Mouse (Mus musculus): ENCODE data around the gene Lrrc26. TPM values are rescaled to one million over a fixed set of nuclear protein-coding genes. Genes with fewer than 3 reads are reported as not detected.
A peak's percentile ranks its signal among the peaks of the same experiment; 100 is the strongest.

The Lrrc26 gene
- total and polyA plus RNA-seq, 2 experiments, result 0.07 TPM; not detected in 1

- 85% methylated on average over 1 of the region's 1 CpGs for WGBS
- Histone ChIP-seq H3K27ac (replicated peaks; ENCODE audit: insufficient read depth, low read depth, low read length) (no peak overlapping the region), H3K4me1 (ENCODE audit: control insufficient read depth, insufficient read depth, low read length) (peaks cover 3% of the 10 kb centered on the region; the same call in 1 of the 2 replicates), H3K36me3 (ENCODE audit: control insufficient read depth, insufficient read depth, low read length) (peaks cover 2% of the 10 kb centered on the region; the same call in 1 of the 2 replicates), H3K79me2 (ENCODE audit: control insufficient read depth, insufficient read depth, low read length) (no peaks in the 10 kb centered on the region), H3K9ac (ENCODE audit: low read depth, low read length) (no peak overlapping the region), H3K27me3 (ENCODE audit: control insufficient read depth, insufficient read depth, low read length) (peaks cover 3% of the 10 kb centered on the region; the same call in 1 of the 2 replicates), H3K4me3 (ENCODE audit: insufficient read depth, low read depth, low read length) (no peak overlapping the region)
- DNase-seq (ENCODE audit: extremely low read depth, low read depth, low spot score), result no peak
- no peak for TF ChIP-seq CTCF (IDR thresholded peaks at IDR 0.05; ENCODE audit: low read depth, low read length)
- TF ChIP-seq POLR2A (IDR thresholded peaks at IDR 0.05; ENCODE audit: extremely low read depth, insufficient read depth, low read length), result no peak
Measured at GRCm38 (mm10) chr2:25286314-25286713, 3.4 kb upstream of the Lrrc26 start.

DNA sequence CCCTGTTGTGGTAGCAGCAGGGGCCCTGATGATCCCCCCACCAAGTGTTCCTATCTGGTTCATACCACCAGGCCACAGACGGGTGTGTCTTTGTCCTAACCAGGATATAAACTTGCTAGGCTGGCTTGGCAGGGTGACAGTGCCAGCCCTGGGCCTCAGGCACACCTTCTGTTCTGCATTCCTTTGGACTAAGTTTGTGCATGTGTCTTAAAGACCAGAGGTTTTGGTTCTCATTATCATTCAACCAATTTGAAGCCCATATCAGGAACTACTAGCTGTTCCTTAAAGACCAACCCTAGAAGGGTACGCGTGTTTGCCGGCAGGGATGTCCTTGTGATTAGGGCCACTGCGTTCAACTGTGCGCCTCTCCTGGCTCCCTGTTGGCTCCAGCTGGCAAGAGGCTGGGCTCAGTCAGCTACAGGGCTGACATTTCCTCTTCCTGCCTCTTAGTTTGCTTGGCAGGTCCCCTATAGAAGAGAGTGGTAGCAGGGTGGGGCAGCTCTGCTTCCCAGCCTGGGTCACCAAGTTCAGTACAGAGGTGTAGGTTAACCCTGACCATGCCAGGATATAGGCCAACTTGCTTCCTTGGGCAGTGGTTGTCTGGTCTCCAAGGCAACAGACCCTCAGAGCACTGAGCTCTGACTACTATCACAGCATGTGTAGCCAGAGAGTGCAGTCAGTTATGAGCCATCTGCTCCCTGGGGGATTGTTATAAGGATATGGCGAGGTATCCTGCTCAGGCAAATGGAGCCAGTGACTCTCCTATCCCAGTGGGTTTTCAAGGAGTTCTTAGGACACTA lies 2.7 kb upstream of the Lrrc26 start:
- H3K4me3 ChIP-seq (ENCODE audit: insufficient read depth, low read depth, low read length), result no peak overlapping the region
- H3K36me3 ChIP-seq (ENCODE audit: control insufficient read depth, insufficient read depth, low read length), result peaks cover 2% of the 10 kb centered on the region; the same call in 1 of the 2 replicates
- no peak overlapping the region for H3K9ac ChIP-seq (ENCODE audit: low read depth, low read length)
- DNase-seq (ENCODE audit: extremely low read depth, low read depth, low spot score), result no peak
- TF ChIP-seq POLR2A (IDR thresholded peaks at IDR 0.05; ENCODE audit: extremely low read depth, insufficient read depth, low read length) (no peak), CTCF (IDR thresholded peaks at IDR 0.05; ENCODE audit: low read depth, low read length) (no peak)
- WGBS, result 65% methylated on average over 7 of the region's 7 CpGs
- H3K27ac ChIP-seq (replicated peaks; ENCODE audit: insufficient read depth, low read depth, low read length), result no peak overlapping the region
- peaks cover 3% of the 10 kb centered on the region; the same call in 1 of the 2 replicates for H3K4me1 ChIP-seq (ENCODE audit: control insufficient read depth, insufficient read depth, low read length)
- no peaks in the 10 kb centered on the region for H3K79me2 ChIP-seq (ENCODE audit: control insufficient read depth, insufficient read depth, low read length)
- peaks cover 7% of the 10 kb centered on the region; the same call in 1 of the 2 replicates for H3K27me3 ChIP-seq (ENCODE audit: control insufficient read depth, insufficient read depth, low read length)

DNA sequence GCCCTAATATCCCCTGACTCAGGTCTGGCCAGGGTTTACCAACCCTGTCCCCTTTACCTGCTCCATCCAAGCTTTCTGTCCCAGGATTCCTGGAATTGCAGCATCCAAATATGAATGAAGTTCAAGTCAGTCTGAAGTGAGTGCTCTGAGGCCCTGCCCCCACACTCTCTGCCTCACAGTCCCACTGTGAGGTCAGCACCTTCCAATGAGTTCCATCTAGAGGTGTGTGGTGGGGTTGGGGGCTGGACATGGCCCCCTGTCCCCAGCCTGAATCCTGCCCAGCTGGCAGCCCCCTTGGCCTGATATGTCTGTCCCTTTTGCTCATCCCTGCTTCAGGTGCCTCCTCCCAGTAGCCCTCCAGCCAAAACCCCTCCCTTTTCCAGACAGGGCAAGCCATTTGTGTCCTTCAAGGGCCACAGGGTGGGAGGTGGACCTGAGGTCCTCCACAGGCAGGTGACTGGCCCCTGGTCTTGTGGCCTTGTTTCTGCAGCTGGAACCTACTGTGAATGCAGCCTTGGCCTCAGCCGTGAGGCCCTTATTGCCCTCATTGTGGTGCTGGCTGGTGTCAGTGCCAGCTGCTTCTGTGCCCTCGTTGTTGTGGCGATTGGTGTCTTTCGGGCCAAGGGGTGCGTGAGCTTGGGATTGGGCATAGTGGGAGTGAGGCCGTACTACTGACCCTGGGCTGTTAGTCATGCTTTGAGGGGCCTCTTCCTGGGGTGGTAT lies 1.6 kb upstream of the Lrrc26 start, which contains the start of gene Tmem210:
Tmem210 (plus strand) TSS at position 219 of the 723 bp plus-strand sequence.
- H3K27ac ChIP-seq (replicated peaks; ENCODE audit: insufficient read depth, low read depth, low read length), result no peak within 1 kb of the TSS
- peaks cover 9% of the 10 kb centered on the region; the same call in 1 of the 2 replicates for H3K27me3 ChIP-seq (ENCODE audit: control insufficient read depth, insufficient read depth, low read length)
- 85% methylated on average over 6 of the region's 6 CpGs for WGBS

GRCm38 (mm10) chr2:25288734-25289345 lies 875 bp upstream of the Lrrc26 start:
- Histone ChIP-seq H3K4me3 (ENCODE audit: insufficient read depth, low read depth, low read length) (no peak overlapping the region), H3K4me1 (ENCODE audit: control insufficient read depth, insufficient read depth, low read length) (peaks cover 3% of the 10 kb centered on the region; the same call in 1 of the 2 replicates), H3K27me3 (ENCODE audit: control insufficient read depth, insufficient read depth, low read length) (peaks cover 9% of the 10 kb centered on the region; the same call in 1 of the 2 replicates), H3K79me2 (ENCODE audit: control insufficient read depth, insufficient read depth, low read length) (no peaks in the 10 kb centered on the region), H3K36me3 (ENCODE audit: control insufficient read depth, insufficient read depth, low read length) (peaks cover 2% of the 10 kb centered on the region; the same call in 1 of the 2 replicates), H3K9ac (ENCODE audit: low read depth, low read length) (no peak overlapping the region), H3K27ac (replicated peaks; ENCODE audit: insufficient read depth, low read depth, low read length) (no peak overlapping the region)
- no peak for DNase-seq (ENCODE audit: extremely low read depth, low read depth, low spot score)
- WGBS, result 90% methylated on average over 7 of the region's 7 CpGs
- TF ChIP-seq CTCF (IDR thresholded peaks at IDR 0.05; ENCODE audit: low read depth, low read length) (no peak), POLR2A (IDR thresholded peaks at IDR 0.05; ENCODE audit: extremely low read depth, insufficient read depth, low read length) (no peak)

More for the DNA sequence above, 1.6 kb upstream of the Lrrc26 start, which contains the start of gene Tmem210:
- TF ChIP-seq CTCF (IDR thresholded peaks at IDR 0.05; ENCODE audit: low read depth, low read length) (no peak), POLR2A (IDR thresholded peaks at IDR 0.05; ENCODE audit: extremely low read depth, insufficient read depth, low read length) (no peak)
- no peak within 1 kb of the TSS for H3K9ac ChIP-seq (ENCODE audit: low read depth, low read length)
- H3K79me2 ChIP-seq (ENCODE audit: control insufficient read depth, insufficient read depth, low read length), result no peaks in the 10 kb centered on the region
- peaks cover 2% of the 10 kb centered on the region; the same call in 1 of the 2 replicates for H3K36me3 ChIP-seq (ENCODE audit: control insufficient read depth, insufficient read depth, low read length)
- no peak within 1 kb of the TSS for H3K4me3 ChIP-seq (ENCODE audit: insufficient read depth, low read depth, low read length)
- peaks cover 3% of the 10 kb centered on the region; the same call in 1 of the 2 replicates for H3K4me1 ChIP-seq (ENCODE audit: control insufficient read depth, insufficient read depth, low read length)
- no peak for DNase-seq (ENCODE audit: extremely low read depth, low read depth, low spot score)

DNA sequence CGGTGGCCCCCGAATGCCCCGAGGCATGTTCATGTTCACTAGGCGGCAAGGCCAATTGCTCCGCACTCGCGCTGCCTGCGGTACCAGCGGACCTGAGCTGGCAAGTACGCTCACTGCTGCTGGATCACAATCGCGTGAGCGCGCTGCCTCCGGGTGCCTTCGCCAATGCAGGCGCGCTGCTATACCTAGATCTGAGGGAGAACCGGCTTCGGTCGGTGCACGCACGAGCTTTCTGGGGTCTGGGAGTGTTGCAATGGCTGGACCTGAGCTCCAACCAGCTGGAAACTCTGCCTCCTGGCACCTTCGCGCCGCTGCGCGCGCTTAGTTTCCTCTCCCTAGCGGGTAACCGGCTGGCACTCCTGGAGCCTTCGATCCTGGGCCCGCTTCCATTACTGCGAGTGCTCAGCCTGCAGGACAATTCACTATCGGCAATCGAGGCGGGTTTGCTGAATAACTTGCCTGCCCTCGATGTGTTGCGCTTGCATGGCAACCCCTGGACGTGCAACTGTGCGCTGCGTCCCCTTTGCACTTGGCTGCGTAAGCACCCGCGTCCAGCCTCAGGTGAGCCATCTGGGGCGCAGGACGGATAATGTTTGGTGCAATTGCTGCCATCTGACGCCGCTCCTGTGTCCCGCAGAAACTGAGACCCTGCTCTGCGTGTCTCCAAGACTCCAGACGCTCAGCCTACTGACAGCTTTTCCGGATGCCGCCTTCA lies 543 bp downstream of the Lrrc26 start:
- H3K27ac ChIP-seq (replicated peaks; ENCODE audit: insufficient read depth, low read depth, low read length), result no peak overlapping the region
- peaks cover 3% of the 10 kb centered on the region; the same call in 1 of the 2 replicates for H3K4me1 ChIP-seq (ENCODE audit: control insufficient read depth, insufficient read depth, low read length)
- 2% methylated on average over 54 of the region's 54 CpGs for WGBS
- H3K36me3 ChIP-seq (ENCODE audit: control insufficient read depth, insufficient read depth, low read length), result no peaks in the 10 kb centered on the region; the same call in 1 of the 2 replicates
- H3K4me3 ChIP-seq (ENCODE audit: insufficient read depth, low read depth, low read length), result peak overlapping the region; percentile 39; the same call in 1 of the 2 replicates
- TF ChIP-seq POLR2A (IDR thresholded peaks at IDR 0.05; ENCODE audit: extremely low read depth, insufficient read depth, low read length) (no peak), CTCF (IDR thresholded peaks at IDR 0.05; ENCODE audit: low read depth, low read length) (no peak)
- no peak overlapping the region for H3K9ac ChIP-seq (ENCODE audit: low read depth, low read length)
- no peaks in the 10 kb centered on the region for H3K79me2 ChIP-seq (ENCODE audit: control insufficient read depth, insufficient read depth, low read length)
- peak; percentile 23 for DNase-seq (ENCODE audit: extremely low read depth, low read depth, low spot score)
- H3K27me3 ChIP-seq (ENCODE audit: control insufficient read depth, insufficient read depth, low read length), result peaks cover 9% of the 10 kb centered on the region; the same call in 1 of the 2 replicates
